Mouse (Mus musculus): ENCODE results near the gene Icam2. TPM values are rescaled to one million over a fixed set of nuclear protein-coding genes. Genes with fewer than 3 reads are reported as not detected.
"Not testable (repeated sequence)": the region's sequence is repeated elsewhere in the genome, so short reads cannot be mapped to it uniquely, and the experiment has no call there.

Icam2 gene
- polyA plus RNA-seq (2012; rRNA removed): 27.4 and 41.4 TPM in 2 replicates

DNA sequence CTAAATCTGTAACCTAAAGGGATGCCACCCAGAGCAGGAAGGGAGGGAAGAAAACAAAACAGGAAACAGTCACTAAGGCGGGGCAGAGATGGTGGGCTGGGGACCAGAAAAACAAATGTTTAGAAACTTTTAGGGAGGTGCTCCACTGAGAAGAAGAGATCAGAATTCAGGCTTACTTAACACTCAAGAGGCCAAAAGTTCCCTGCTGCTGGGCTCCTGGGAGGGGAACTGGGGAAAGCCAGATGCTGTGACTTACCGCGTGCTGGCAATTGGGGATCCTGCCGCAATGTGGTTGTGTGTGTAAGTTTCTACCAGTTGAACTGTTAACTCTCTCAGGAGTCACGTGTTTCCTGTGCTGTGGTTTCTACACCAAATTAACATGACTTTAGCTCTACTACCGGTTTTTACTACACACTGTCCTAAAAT lies at the start of gene Icam2:
Gene Icam2 (minus strand): TSS at position 285 of the 426 bp plus-strand sequence.
- no peak for DNase-seq (ENCODE audit: low read depth)

GRCm38 (mm10) chr11:106437543-106437942 lies 49.7 kb upstream of the Icam2 start:
- no peak for DNase-seq (ENCODE audit: low read depth)

GRCm38 (mm10) chr11:106437039-106437438 lies 49.2 kb upstream of the Icam2 start:
- DNase-seq (ENCODE audit: low read depth): no peak

DNA sequence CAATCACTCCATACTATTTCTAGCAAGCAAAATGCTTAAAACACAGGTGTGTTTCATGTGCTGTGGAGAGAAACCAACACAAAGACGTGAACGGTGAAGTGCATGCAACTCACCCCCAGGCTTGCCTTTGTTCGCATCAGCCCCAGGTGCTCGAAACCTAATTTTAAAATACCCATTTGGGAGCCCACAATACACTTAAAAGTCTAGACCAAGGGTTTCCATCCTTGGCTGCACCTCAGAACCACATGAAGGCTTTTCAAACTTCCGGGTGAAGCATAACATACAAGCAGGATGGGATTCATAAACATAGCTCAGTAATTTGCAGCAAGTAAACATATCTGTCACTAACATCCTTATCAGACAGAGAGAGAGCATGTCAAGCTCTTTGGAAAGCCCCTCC lies 42.5 kb upstream of the Icam2 start:
- DNase-seq (ENCODE audit: low read depth): no peak

GRCm38 (mm10) chr11:106429689-106430088 lies 41.8 kb upstream of the Icam2 start:
- DNase-seq (ENCODE audit: low read depth): no peak

DNA sequence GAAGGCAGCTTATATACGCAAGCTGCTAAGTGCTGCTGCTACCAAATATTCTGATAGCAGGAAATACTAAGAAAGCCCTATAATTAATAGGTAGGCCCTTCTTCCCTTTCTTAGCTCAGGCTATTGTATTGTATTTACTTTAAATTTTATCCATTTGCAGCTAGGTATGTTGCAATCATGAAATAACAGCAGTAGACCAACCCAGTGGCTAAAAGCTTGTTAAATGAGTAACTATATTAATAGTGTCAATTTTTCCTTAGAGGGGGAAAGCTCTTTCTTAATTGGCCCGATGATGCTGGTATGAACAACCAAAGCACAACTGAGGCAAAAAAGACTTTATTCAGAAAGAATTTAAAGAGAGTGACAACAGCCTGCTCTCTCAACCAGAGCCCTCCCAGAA lies 40.7 kb upstream of the Icam2 start:
- no peak for DNase-seq (ENCODE audit: low read depth)

DNA sequence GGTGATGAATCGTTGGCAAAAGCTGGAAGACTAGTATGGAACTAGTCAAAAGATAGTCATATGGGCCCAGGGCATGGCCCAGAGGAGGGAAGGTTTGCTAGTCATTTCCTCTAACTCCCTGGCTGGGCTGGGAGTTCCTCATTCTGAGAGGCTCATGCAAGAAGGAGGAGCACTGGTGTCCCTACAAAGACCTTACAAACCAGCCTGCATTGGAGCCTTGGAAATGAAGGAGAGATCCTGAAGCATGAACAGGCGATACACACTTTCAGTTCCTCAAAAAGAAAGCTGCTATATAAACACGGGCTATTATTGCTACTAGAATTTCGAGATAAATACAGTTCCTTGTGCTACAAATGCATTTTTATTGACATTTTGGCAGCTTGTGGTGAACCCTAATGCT lies 40.2 kb upstream of the Icam2 start:
- DNase-seq (ENCODE audit: low read depth): no peak

DNA sequence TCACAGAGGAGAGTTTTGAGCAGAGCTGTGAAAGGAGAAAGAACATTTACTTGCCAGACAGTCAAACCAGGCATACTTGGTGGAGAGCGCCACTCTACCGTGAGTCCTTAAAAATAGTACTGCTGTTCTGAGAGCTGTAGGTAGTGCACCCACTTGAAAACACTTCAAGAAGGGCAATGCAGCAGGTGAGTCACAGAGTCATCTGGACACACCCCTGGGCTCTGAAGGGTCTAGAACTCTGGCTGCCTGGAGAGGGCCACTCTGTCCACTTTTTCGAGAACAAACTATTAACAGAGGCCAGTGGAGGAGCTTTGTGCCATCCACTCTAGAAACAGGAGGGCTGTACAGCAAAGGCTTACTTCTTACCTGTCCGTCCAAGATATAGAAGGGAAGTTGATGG lies 38.6 kb upstream of the Icam2 start:
- DNase-seq (ENCODE audit: low read depth): no peak

DNA sequence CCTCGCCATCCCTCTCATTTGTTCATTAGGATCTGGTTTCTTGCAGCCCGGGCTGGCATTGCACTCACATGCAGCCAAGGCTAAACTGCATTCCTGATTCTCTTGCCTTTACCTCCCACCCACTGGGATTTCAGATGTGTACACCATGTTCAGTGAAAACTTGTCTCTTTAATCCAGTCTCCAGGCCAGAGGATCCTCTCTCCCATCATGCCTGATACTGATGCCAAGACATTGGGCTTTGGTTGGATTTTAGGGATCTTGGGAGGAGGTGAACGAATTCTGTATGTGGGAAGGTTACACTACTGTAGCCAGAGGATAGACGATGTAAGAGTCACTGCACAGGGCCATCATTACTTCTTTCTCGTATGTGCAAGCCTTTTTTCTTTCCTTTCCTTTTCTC lies 37.3 kb upstream of the Icam2 start:
- DNase-seq (ENCODE audit: low read depth): peak; percentile 51

- no peak for DNase-seq (ENCODE audit: low read depth)
Measured at GRCm38 (mm10) chr11:106419262-106420102, 31.6 kb upstream of the Icam2 start.

DNA sequence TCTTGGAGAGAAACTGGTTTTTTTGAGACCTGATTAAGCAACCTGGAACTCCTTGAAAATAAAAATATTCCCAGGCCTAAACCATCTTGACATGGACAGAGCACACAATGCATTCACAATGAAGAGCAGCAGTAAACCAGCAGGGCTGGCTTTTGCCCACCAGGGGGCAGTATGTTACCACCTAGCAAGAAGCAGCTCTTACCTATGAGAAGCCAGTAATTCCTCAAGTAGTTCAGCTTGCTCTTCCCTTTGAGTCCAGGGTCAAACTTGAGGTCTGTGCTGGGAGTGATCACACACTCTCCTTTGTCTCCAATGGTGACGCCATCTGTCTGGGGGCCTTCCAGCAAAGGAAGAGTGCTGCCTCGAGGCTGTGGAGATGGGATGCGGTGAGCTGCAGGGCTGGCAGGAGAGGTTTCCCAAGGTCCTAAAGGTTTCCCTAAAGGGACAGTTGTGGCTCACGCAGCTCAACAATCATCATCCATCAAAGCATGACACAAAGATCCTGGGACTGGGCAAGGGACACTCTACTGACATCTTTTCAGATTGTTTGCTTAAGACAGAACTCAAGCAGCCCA lies 30.8 kb upstream of the Icam2 start:
- DNase-seq (ENCODE audit: low read depth): peak; percentile 24

- DNase-seq (ENCODE audit: low read depth): no peak
Measured at GRCm38 (mm10) chr11:106417860-106418259, 30.0 kb upstream of the Icam2 start.

DNA sequence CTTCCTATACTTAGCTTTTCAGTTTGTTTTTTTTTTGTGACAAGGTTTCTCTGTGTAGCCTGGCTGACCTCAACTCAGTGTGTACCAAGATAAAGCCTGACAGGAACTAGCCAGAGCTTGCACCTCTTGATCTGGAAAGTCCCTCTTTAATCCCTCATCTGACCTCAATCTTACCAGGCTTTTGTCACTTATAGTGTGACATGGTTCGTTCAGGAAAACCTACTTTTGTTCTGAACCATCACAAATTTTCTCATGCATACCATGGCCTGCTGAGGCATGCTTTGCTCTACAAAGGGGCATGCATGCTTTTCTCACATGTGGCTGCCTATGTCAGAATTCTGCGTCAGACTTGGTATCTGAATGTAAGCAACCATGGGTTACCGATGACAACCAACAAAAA lies 28.5 kb upstream of the Icam2 start:
- DNase-seq (ENCODE audit: low read depth): no peak

DNA sequence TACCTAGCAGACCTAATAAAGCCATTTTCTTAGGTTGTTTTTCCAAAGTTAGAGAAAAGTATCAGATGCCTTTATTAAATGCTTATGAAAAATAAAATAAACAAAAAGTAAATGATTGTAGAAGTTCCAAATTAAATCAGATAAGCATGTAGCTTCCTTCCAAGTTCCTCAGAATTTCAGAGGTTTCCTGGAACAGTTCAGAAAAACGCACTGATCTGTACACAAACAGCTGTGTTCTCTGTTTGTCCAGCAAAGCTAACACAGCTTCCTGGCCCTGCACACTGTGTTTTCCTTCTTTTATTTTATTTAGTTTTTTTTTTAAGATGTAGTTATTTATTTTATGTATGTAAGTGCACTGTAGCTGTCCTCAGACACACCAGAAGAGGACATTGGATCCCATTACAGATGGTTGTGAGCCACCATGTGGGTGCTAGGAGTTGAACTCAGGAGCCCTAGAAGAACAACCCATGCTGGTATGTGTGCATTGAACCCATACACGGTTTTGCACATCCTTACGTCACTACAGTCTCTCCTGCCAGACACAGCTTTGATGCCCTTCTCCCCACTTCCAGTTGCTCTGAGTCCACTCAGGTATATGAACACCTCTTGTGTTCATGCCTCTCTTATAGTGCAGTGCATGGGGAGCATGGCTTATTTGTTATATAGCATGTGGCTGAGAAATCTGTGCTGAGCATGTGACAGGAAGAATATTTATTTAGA lies 24.9 kb upstream of the Icam2 start:
- DNase-seq (ENCODE audit: low read depth): no peak

GRCm38 (mm10) chr11:106411157-106411556 lies 23.3 kb upstream of the Icam2 start:
- DNase-seq (ENCODE audit: low read depth): no peak

GRCm38 (mm10) chr11:106410507-106410906 lies 22.6 kb upstream of the Icam2 start:
- no peak for DNase-seq (ENCODE audit: low read depth)

GRCm38 (mm10) chr11:106410011-106410410 lies 22.1 kb upstream of the Icam2 start:
- DNase-seq (ENCODE audit: low read depth): no peak

- no peak for DNase-seq (ENCODE audit: low read depth)
Measured at GRCm38 (mm10) chr11:106398481-106398880, 10.6 kb upstream of the Icam2 start.

GRCm38 (mm10) chr11:106397656-106398055 lies 9.8 kb upstream of the Icam2 start:
- no peak for DNase-seq (ENCODE audit: low read depth)

GRCm38 (mm10) chr11:106394055-106394454 lies 6.2 kb upstream of the Icam2 start:
- not testable (repeated sequence) for DNase-seq (ENCODE audit: low read depth)

GRCm38 (mm10) chr11:106393331-106393616 lies 5.4 kb upstream of the Icam2 start:
- no peak for DNase-seq (ENCODE audit: low read depth)

- no peak for DNase-seq (ENCODE audit: low read depth)
Measured at GRCm38 (mm10) chr11:106392597-106393330, 4.9 kb upstream of the Icam2 start.

Data from gonadal fat pad, adult 2 months (tissue).